Mouse (Mus musculus) adrenal gland, adult 10 weeks (tissue): ENCODE measurements around the gene Reg3a. TPM values are rescaled to one million over a fixed set of nuclear protein-coding genes. Genes with fewer than 3 reads are reported as not detected.

ENCODE experiments used
- polyA plus RNA-seq: library from polyadenylated mRNA; stranded (reverse); fragments of 350-450 nt; fragmentation: Illumina TruSeq; extraction: RNeasy Lipid Tissue Mini Kit (QIAGEN cat#74804); gene quantifications from one replicate; pipeline ENCODE4 v1.2.3, GENCODE M21; 2014; ENCODE audit warnings: low read depth, low replicate concordance

Gene Reg3a
- polyA plus RNA-seq: not detected

GRCm38 (mm10) chr6:78380409-78380808 lies at the start of gene Reg3a:
TSS of gene Reg3a (plus strand) at chr6:78380709.

GRCm38 (mm10) chr6:78370357-78370756 lies 10.2 kb upstream of the Reg3a start, which contains the start of gene Reg3b:
TSS of gene Reg3b (plus strand) at chr6:78370657.

GRCm38 (mm10) chr6:78378765-78379164 lies 1.7 kb upstream of the Reg3a start, which contains the start of gene Reg3d:
TSS of gene Reg3d (minus strand) at chr6:78378865.

GRCm38 (mm10) chr6:78395323-78395722 lies 14.8 kb downstream of the Reg3a start, which contains the start of gene Reg2:
TSS of gene Reg2 (plus strand) at chr6:78395623.

GRCm38 (mm10) chr6:78422411-78422810 lies 41.9 kb downstream of the Reg3a start, which contains the start of gene Reg1:
TSS of gene Reg1 (plus strand) at chr6:78422711.

Other genes with a start within 250 kb of the Reg3a start
- not detected for gene Reg3b, start 10.1 kb upstream of the Reg3a start, polyA plus RNA-seq
- not detected for gene Reg3d, start 1.8 kb upstream of the Reg3a start, polyA plus RNA-seq
- gene Reg2, start 14.9 kb downstream of the Reg3a start, polyA plus RNA-seq: not detected
- gene Reg1, start 42.0 kb downstream of the Reg3a start, polyA plus RNA-seq: not detected
- not detected for gene Reg3g, start 88.2 kb downstream of the Reg3a start, polyA plus RNA-seq